Comparison of ENCODE assay signal across 12 mouse cellular contexts in genomic region chr6:125051237-125051636, GRCm38 (mm10). TPM values are rescaled to one million over a fixed set of nuclear protein-coding genes. Genes with fewer than 3 reads are reported as not detected.
DNase-seq lines count a peak whose midpoint lies in the region; ATAC-seq and TF ChIP-seq lines count a peak whose summit lies in the region.
"Had no signal": no experiment of that assay in that cellular context is flagged by ENCODE, and none has a peak within 500 bp of the region (broad histone marks: within the 10 kb centered on the region; RNA-seq: fewer than 3 reads in every experiment).

No protein-coding gene starts in this region.

- intact Hi-C loops in left cerebral cortex, adult 2 months (cut with DNase I): no loop called here
- intact Hi-C loops in left cerebral cortex, postnatal 36 days (cut with DNase I): no loop called here

- no peak for DNase-seq in left cerebral cortex, adult 2 months (ENCODE audit: extremely low spot score in 1 of 2, low spot score in 2 of 2)
- no peak for DNase-seq in left cerebral cortex, postnatal 36 days (ENCODE audit: low spot score in 2 of 2)
- peak; percentile 50 for DNase-seq in CD4-positive helper T cell, adult 2 months (ENCODE audit: low read depth, low spot score)
- no peak for DNase-seq in G1E (ENCODE audit: low spot score)
- no peak for DNase-seq in frontal cortex, postnatal 10 days (ENCODE audit: low spot score in 2 of 2)
- DNase-seq: adrenal gland, postnatal 10 days; right cerebral cortex, postnatal 25 days had no signal

- WGBS in olfactory bulb, adult 2 months: 65% methylated on average over 5 of the region's 5 CpGs

- H3K27ac ChIP-seq in left cerebral cortex, adult 2 months: no peak overlapping the region
- H3K27ac ChIP-seq in olfactory bulb, adult 2 months (ENCODE audit: insufficient read depth, low read depth, low read length): no peak overlapping the region
- H3K27ac ChIP-seq: heart, embryonic 15.5 days; limb, embryonic 15.5 days had no signal

- no peak for TF ChIP-seq POLR2A in olfactory bulb, adult 2 months (IDR thresholded peaks at IDR 0.05; ENCODE audit: insufficient read depth, low read depth, low read length)

- peaks cover 83% of the 10 kb centered on the region for H3K36me3 ChIP-seq in G1E (replicated peaks)

- H3K27me3 ChIP-seq in G1E (ENCODE audit: insufficient read depth, low read length): no peaks in the 10 kb centered on the region
- H3K27me3 ChIP-seq: heart, embryonic 15.5 days; limb, embryonic 15.5 days had no signal

- no peaks in the 10 kb centered on the region for H3K9me3 ChIP-seq in G1E (replicated peaks)
- H3K9me3 ChIP-seq: heart, embryonic 15.5 days; limb, embryonic 15.5 days had no signal

- peak; percentile 51 for TF ChIP-seq CTCF in left cerebral cortex, adult 2 months (IDR thresholded peaks at IDR 0.05)
- TF ChIP-seq CTCF in G1E (IDR thresholded peaks at IDR 0.05; ENCODE audit: low read depth, low read length): peak; percentile 10; the same call in 1 of the 2 replicates
- TF ChIP-seq CTCF in olfactory bulb, adult 2 months (IDR thresholded peaks at IDR 0.05; ENCODE audit: insufficient read depth, low read depth, low read length): peak; percentile 48; the same call in 1 of the 2 replicates

- peaks cover 10% of the 10 kb centered on the region; the same call in 1 of the 2 replicates for H3K4me1 ChIP-seq in G1E (ENCODE audit: insufficient read depth, low read depth, low read length)
- H3K4me1 ChIP-seq in olfactory bulb, adult 2 months (ENCODE audit: control insufficient read depth, insufficient read depth, low read length): no peaks in the 10 kb centered on the region
- H3K4me1 ChIP-seq: limb, embryonic 15.5 days had no signal

- ATAC-seq in G1E (ENCODE audit: extremely low read depth, insufficient number of reproducible peaks, low FRiP score, poor library complexity, severe bottlenecking): no peak
- no peak for ATAC-seq in monocyte, adult 5-6 weeks (replicated peaks; ENCODE audit: insufficient number of reproducible peaks, low FRiP score, low TSS enrichment, poor library complexity, severe bottlenecking)
- ATAC-seq: forebrain, embryonic 14.5 days had no signal

- no peak overlapping the region for H3K4me3 ChIP-seq in left cerebral cortex, adult 2 months
- no peak overlapping the region for H3K4me3 ChIP-seq in G1E (ENCODE audit: low read depth, low read length)
- H3K4me3 ChIP-seq in olfactory bulb, adult 2 months (ENCODE audit: insufficient read depth, low read depth, low read length): no peak overlapping the region
- H3K4me3 ChIP-seq: heart, embryonic 15.5 days; limb, embryonic 15.5 days had no signal

RNA-seq across cellular contexts. Expression of gene Acrbp, which starts 1.7 kb away (rescaled TPM):
- 10 to 100 TPM; 12.2 to 18.4 TPM for total RNA-seq in left cerebral cortex, adult 2 months (2021)
- 10 to 100 TPM in 1 of 2 experiments, 1 to 10 TPM in 1; 8.3 to 13.4 TPM for total RNA-seq in left cerebral cortex, postnatal 36 days (2021)
- 11.8 and 16.1 TPM in 2 replicates for total RNA-seq in G1E (2014; fragmentation: Nextera tagmentation)
- total RNA-seq in G1E (2017): 4.7 and 8.1 TPM in 2 replicates
- 6.4 and 9.4 TPM in 2 replicates for polyA plus RNA-seq in G1E (2012)
- polyA plus RNA-seq in olfactory bulb, adult 2 months (2012; ENCODE audit: insufficient read depth, insufficient read length, low replicate concordance, missing spikeins): not detected in 2 replicates
- total RNA-seq in monocyte, adult 5-6 weeks (2017): 5.5 to 20.2 TPM (median 8.3 TPM) in 3 replicates

RNA-seq across cellular contexts. Expression of gene Ing4, which starts 11.7 kb away (rescaled TPM):
- total RNA-seq in left cerebral cortex, adult 2 months (2021): 10 to 100 TPM; 49.5 to 56.6 TPM
- 10 to 100 TPM; 55.2 to 63.9 TPM for total RNA-seq in left cerebral cortex, postnatal 36 days (2021)
- total RNA-seq in G1E (2014; fragmentation: Nextera tagmentation) (36.2 and 37.5 TPM in 2 replicates), G1E (2017) (99.6 and 118 TPM in 2 replicates)
- polyA plus RNA-seq in G1E (2012): 14.3 and 14.6 TPM in 2 replicates
- polyA plus RNA-seq in olfactory bulb, adult 2 months (2012; ENCODE audit: insufficient read depth, insufficient read length, low replicate concordance, missing spikeins): not detected in 2 replicates
- 118 to 132 TPM (median 119 TPM) in 3 replicates for total RNA-seq in monocyte, adult 5-6 weeks (2017)

RNA-seq across cellular contexts. Expression of gene Lpar5, which starts 16.5 kb away (rescaled TPM):
- total RNA-seq in left cerebral cortex, adult 2 months (2021): under 1 TPM; 0.50 to 0.68 TPM
- under 1 TPM; 0.48 to 0.84 TPM for total RNA-seq in left cerebral cortex, postnatal 36 days (2021)
- total RNA-seq in G1E (2014; fragmentation: Nextera tagmentation): 0.83 and 2.3 TPM in 2 replicates
- total RNA-seq in G1E (2017): 2.4 and 2.6 TPM in 2 replicates
- polyA plus RNA-seq in G1E (2012): 0.83 and 1.4 TPM in 2 replicates
- not detected in 2 replicates for polyA plus RNA-seq in olfactory bulb, adult 2 months (2012; ENCODE audit: insufficient read depth, insufficient read length, low replicate concordance, missing spikeins)
- 3.1 to 8.7 TPM (median 3.6 TPM) in 3 replicates for total RNA-seq in monocyte, adult 5-6 weeks (2017)

RNA-seq across cellular contexts. Expression of gene Zfp384, which starts 42.3 kb away (rescaled TPM):
- total RNA-seq in left cerebral cortex, adult 2 months (2021): 10 to 100 TPM; 48.2 to 50.6 TPM
- 10 to 100 TPM; 33.3 to 52.7 TPM for total RNA-seq in left cerebral cortex, postnatal 36 days (2021)
- 71.2 and 79.6 TPM in 2 replicates for total RNA-seq in G1E (2014; fragmentation: Nextera tagmentation)
- 22.9 and 25.7 TPM in 2 replicates for total RNA-seq in G1E (2017)
- 51.7 and 52.8 TPM in 2 replicates for polyA plus RNA-seq in G1E (2012)
- polyA plus RNA-seq in olfactory bulb, adult 2 months (2012; ENCODE audit: insufficient read depth, insufficient read length, low replicate concordance, missing spikeins): 212 TPM in 1 of 2 replicates, not detected in the other
- 26.0 to 44.7 TPM (median 28.6 TPM) in 3 replicates for total RNA-seq in monocyte, adult 5-6 weeks (2017)

RNA-seq across cellular contexts. Expression of gene Chd4, which starts 44.5 kb away (rescaled TPM):
- total RNA-seq in left cerebral cortex, adult 2 months (2021): 100 to 1,000 TPM; 166 to 171 TPM
- 100 to 1,000 TPM; 153 to 166 TPM for total RNA-seq in left cerebral cortex, postnatal 36 days (2021)
- 235 and 241 TPM in 2 replicates for total RNA-seq in G1E (2014; fragmentation: Nextera tagmentation)
- total RNA-seq in G1E (2017): 326 and 362 TPM in 2 replicates
- 188 and 219 TPM in 2 replicates for polyA plus RNA-seq in G1E (2012)
- polyA plus RNA-seq in olfactory bulb, adult 2 months (2012; ENCODE audit: insufficient read depth, insufficient read length, low replicate concordance, missing spikeins): 91.6 and 138 TPM in 2 replicates
- 275 to 395 TPM (median 283 TPM) in 3 replicates for total RNA-seq in monocyte, adult 5-6 weeks (2017)
